Mouse (Mus musculus): Measurements from ENCODE around the gene Nos1ap.

DNA sequence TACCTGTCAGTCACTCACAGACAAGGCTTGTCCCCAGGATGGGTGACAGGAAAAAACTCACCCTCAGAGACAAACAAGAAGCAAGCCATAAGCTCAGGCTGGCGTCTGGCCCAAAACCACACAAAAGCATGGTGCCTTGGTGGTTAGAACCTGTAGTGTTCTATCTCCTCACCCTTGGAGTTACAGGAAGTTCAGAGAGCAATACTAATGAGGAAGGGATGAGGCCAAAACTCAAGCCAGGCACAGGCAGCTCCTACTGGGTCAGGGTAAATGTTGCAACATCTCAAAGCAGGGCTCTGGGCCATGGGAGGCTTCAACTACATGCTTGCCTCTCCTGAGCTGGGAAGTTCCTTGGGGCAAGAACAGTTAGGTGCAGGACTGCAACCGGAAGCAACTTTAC, 54.4 kb downstream of the Nos1ap start:
- TF ChIP-seq CTCF (IDR thresholded peaks at IDR 0.05; ENCODE audit: borderline replicate concordance, insufficient read depth, low read depth, low read length) (no peak), POLR2A (IDR thresholded peaks at IDR 0.05; ENCODE audit: borderline replicate concordance, insufficient read depth, low read length) (no peak)

All from cerebellum, adult 2 months (tissue).